Mouse (Mus musculus) forebrain, embryonic 12.5 days (tissue): ENCODE data around the gene Gas7. TPM values are rescaled to one million over a fixed set of nuclear protein-coding genes. Genes with fewer than 3 reads are reported as not detected.

ENCODE experiments used
- ATAC-seq: fragments of 200-750 bp; cut with Nextera tagmentation; 2 replicates; pipeline ENCODE4 v1.8.0; 2017; ENCODE audit warnings: moderate TSS enrichment; ENCODE audit not compliant: low FRiP score
- H3K27ac ChIP-seq: fragments of 300-500 bp; sonication (generic); 2 replicates; pipeline ENCODE4 v1.5.1; 2016; ENCODE audit warnings: mild to moderate bottlenecking
- H3K27me3 ChIP-seq: fragments of 300-500 bp; sonication (generic); 2 replicates; pipeline ENCODE4 v1.6.1; 2016; ENCODE audit warnings: mild to moderate bottlenecking
- H3K36me3 ChIP-seq: fragments of 300-500 bp; sonication (generic); replicated peaks from 2 replicates; pipeline ENCODE4 v1.6.1; 2016; ENCODE audit warnings: mild to moderate bottlenecking
- H3K4me1 ChIP-seq: fragments of 300-500 bp; sonication (generic); 2 replicates; pipeline ENCODE4 v1.6.1; 2016
- H3K4me2 ChIP-seq: fragments of 300-500 bp; sonication (generic); 2 replicates; pipeline ENCODE4 v1.6.1; 2016; ENCODE audit warnings: mild to moderate bottlenecking, moderate library complexity
- H3K4me3 ChIP-seq: fragments of 300-500 bp; sonication (generic); replicated peaks from 2 replicates; pipeline ENCODE4 v1.5.1; 2016; ENCODE audit warnings: mild to moderate bottlenecking
- H3K9ac ChIP-seq: fragments of 300-500 bp; sonication (generic); 2 replicates; pipeline ENCODE4 v1.6.1; 2016; ENCODE audit warnings: mild to moderate bottlenecking
- H3K9me3 ChIP-seq: fragments of 300-500 bp; sonication (generic); 2 replicates; pipeline ENCODE4 v1.6.1; 2016
- WGBS: fragments of 180-500 bp; shearing (Covaris S2); methylation state at CpG from one replicate; pipeline ENCODE4 v1.1.7; 2016; 5-methylcytosine and 5-hydroxymethylcytosine counted together
- polyA plus RNA-seq: library from polyadenylated mRNA; unstranded; fragments of >200 nt; fragmentation: Nextera tagmentation; extraction: Ambion mirVana; gene quantifications from 2 replicates; pipeline ENCODE4 v1.2.1, GENCODE M21; 2016

Gene Gas7
- polyA plus RNA-seq, 1 experiment from 2014 or later: 4.2 TPM

GRCm38 (mm10) chr11:67656366-67656765 is 201.1 kb downstream of the Gas7 start:
- no peak overlapping the region for H3K27ac ChIP-seq
- H3K9me3 ChIP-seq: no peaks in the 10 kb centered on the region
- H3K4me2 ChIP-seq: no peak overlapping the region
- H3K27me3 ChIP-seq: no peaks in the 10 kb centered on the region
- H3K4me1 ChIP-seq: peaks cover 12% of the 10 kb centered on the region
- no peaks in the 10 kb centered on the region for H3K36me3 ChIP-seq
- no peak overlapping the region for H3K4me3 ChIP-seq
- 82% methylated on average over 7 of the region's 7 CpGs for WGBS
- ATAC-seq: no peak
- no peak overlapping the region for H3K9ac ChIP-seq

GRCm38 (mm10) chr11:67656811-67657210 is 201.6 kb downstream of the Gas7 start:
- WGBS: 89% methylated on average over 9 of the region's 9 CpGs
- H3K4me3 ChIP-seq: no peak overlapping the region
- no peak overlapping the region for H3K9ac ChIP-seq
- H3K4me1 ChIP-seq: peaks cover 12% of the 10 kb centered on the region
- no peak overlapping the region for H3K4me2 ChIP-seq
- 0 out of 2 replicates have a peak overlapping the region, but pooled peaks have one; percentile 3 for H3K27ac ChIP-seq
- H3K36me3 ChIP-seq: no peaks in the 10 kb centered on the region
- H3K27me3 ChIP-seq: no peaks in the 10 kb centered on the region
- no peaks in the 10 kb centered on the region for H3K9me3 ChIP-seq
- ATAC-seq: no peak

DNA sequence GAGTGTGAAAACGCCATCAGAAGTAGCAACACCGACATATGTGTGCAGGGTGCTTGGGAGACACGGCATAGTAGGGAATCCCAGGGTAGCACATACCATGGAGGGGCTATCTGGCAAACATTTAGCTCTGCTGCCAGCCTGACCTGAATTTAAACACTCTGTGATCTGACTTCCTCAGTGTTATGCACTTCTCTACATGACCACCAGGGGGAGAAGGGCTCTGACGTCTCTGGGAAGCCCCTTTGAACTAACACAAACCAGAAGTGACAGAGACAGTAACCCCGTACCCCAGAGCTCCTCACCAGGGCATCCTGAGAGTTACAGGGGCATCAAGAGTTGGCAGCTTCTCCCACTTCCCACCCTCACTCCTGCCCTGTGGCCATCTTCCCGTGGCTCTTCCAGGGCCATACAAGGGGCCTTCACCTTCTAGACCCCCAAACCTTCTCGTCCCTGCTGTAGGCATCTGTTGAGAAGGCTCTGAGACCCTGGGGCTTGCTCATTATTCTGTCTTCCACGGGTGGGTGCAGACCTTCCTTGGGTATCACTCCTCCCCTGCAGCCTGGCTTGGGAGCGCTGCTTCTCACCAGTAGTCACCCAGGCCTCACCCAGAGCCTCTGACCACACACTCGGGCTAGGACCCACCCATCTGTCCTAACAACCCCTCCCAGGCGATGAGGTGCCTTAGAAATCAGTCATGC is 202.6 kb downstream of the Gas7 start:
- WGBS: 49% methylated on average over 11 of the region's 11 CpGs
- H3K27ac ChIP-seq: no peak overlapping the region
- no peaks in the 10 kb centered on the region for H3K9me3 ChIP-seq
- no peak overlapping the region for H3K4me2 ChIP-seq
- peaks cover 5% of the 10 kb centered on the region for H3K4me1 ChIP-seq
- H3K36me3 ChIP-seq: no peaks in the 10 kb centered on the region
- 0 out of 2 replicates have a peak, but pooled peaks have one; percentile 14 for ATAC-seq
- H3K27me3 ChIP-seq: no peaks in the 10 kb centered on the region
- no peak overlapping the region for H3K4me3 ChIP-seq
- no peak overlapping the region for H3K9ac ChIP-seq

DNA sequence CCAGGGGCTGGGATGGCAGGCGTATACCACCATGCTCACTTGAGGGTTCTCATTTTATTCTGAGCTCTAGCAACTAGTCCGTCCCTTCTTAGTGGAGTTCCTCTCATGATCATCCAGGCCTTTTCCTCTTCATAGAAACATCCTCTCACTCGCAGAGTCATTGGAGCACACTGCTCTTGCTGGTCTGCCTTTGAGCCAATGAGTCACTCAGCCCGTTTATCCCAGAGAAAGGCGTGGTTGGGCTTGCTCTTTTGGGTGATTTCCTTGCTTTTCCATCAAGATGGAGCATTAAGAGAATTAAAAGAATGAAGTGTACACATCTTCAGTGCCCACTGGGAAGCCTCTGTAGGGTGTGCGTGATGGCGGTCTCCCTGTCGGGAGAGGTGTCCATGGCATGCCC is 206.2 kb downstream of the Gas7 start:
- no peaks in the 10 kb centered on the region for H3K9me3 ChIP-seq
- WGBS: 87% methylated on average over 8 of the region's 8 CpGs
- H3K4me3 ChIP-seq: no peak overlapping the region
- no peaks in the 10 kb centered on the region for H3K4me1 ChIP-seq
- H3K36me3 ChIP-seq: no peaks in the 10 kb centered on the region
- no peak overlapping the region for H3K4me2 ChIP-seq
- ATAC-seq: no peak
- H3K27ac ChIP-seq: no peak overlapping the region
- H3K27me3 ChIP-seq: no peaks in the 10 kb centered on the region
- no peak overlapping the region for H3K9ac ChIP-seq

DNA sequence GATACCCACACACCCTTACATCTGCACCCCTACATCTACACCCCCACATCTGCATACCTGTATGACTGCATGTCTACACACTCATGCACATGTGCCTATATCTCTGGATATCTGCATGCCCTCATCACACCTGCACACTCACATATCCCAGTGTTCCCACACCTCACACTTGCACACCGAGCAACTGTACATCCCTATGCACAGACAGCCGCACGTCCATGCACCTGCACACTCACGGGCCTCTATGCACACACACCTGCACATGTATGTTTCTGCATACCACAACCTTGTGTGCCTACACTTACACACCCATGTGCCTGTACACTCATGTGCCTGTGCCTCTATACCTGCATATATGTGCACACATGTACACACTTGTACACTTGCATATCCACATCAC is 208.2 kb downstream of the Gas7 start:
- no peak overlapping the region for H3K4me2 ChIP-seq
- no peak overlapping the region for H3K4me3 ChIP-seq
- WGBS: 96% methylated on average over 4 of the region's 4 CpGs
- H3K36me3 ChIP-seq: no peaks in the 10 kb centered on the region
- no peak overlapping the region for H3K9ac ChIP-seq
- no peaks in the 10 kb centered on the region for H3K4me1 ChIP-seq
- ATAC-seq: no peak
- no peaks in the 10 kb centered on the region for H3K27me3 ChIP-seq
- no peaks in the 10 kb centered on the region for H3K9me3 ChIP-seq
- H3K27ac ChIP-seq: no peak overlapping the region

- H3K9me3 ChIP-seq: no peaks in the 10 kb centered on the region
- no peak overlapping the region for H3K4me3 ChIP-seq
- H3K27me3 ChIP-seq: no peaks in the 10 kb centered on the region
- WGBS: 98% methylated on average over 3 of the region's 3 CpGs
- H3K4me1 ChIP-seq: no peaks in the 10 kb centered on the region
- H3K27ac ChIP-seq: no peak overlapping the region
- H3K4me2 ChIP-seq: no peak overlapping the region
- no peaks in the 10 kb centered on the region for H3K36me3 ChIP-seq
- no peak for ATAC-seq
- H3K9ac ChIP-seq: no peak overlapping the region
Observed at GRCm38 (mm10) chr11:67664261-67664660, 209.0 kb downstream of the Gas7 start.

- Histone ChIP-seq H3K36me3 (no peaks in the 10 kb centered on the region), H3K27ac (no peak overlapping the region), H3K4me1 (no peaks in the 10 kb centered on the region), H3K27me3 (no peaks in the 10 kb centered on the region), H3K9me3 (no peaks in the 10 kb centered on the region), H3K4me3 (no peak overlapping the region), H3K9ac (no peak overlapping the region), H3K4me2 (no peak overlapping the region)
- WGBS: 85% methylated on average over 6 of the region's 6 CpGs
- no peak for ATAC-seq
Observed at GRCm38 (mm10) chr11:67664918-67665317, 209.7 kb downstream of the Gas7 start.

- no peaks in the 10 kb centered on the region for H3K4me1 ChIP-seq
- no peaks in the 10 kb centered on the region for H3K36me3 ChIP-seq
- no peak overlapping the region for H3K4me2 ChIP-seq
- no peak overlapping the region for H3K9ac ChIP-seq
- H3K27ac ChIP-seq: no peak overlapping the region
- no peaks in the 10 kb centered on the region for H3K9me3 ChIP-seq
- H3K27me3 ChIP-seq: no peaks in the 10 kb centered on the region
- H3K4me3 ChIP-seq: no peak overlapping the region
- WGBS: 86% methylated on average over 5 of the region's 5 CpGs
- ATAC-seq: no peak
Observed at GRCm38 (mm10) chr11:67666129-67666528, 210.9 kb downstream of the Gas7 start.

DNA sequence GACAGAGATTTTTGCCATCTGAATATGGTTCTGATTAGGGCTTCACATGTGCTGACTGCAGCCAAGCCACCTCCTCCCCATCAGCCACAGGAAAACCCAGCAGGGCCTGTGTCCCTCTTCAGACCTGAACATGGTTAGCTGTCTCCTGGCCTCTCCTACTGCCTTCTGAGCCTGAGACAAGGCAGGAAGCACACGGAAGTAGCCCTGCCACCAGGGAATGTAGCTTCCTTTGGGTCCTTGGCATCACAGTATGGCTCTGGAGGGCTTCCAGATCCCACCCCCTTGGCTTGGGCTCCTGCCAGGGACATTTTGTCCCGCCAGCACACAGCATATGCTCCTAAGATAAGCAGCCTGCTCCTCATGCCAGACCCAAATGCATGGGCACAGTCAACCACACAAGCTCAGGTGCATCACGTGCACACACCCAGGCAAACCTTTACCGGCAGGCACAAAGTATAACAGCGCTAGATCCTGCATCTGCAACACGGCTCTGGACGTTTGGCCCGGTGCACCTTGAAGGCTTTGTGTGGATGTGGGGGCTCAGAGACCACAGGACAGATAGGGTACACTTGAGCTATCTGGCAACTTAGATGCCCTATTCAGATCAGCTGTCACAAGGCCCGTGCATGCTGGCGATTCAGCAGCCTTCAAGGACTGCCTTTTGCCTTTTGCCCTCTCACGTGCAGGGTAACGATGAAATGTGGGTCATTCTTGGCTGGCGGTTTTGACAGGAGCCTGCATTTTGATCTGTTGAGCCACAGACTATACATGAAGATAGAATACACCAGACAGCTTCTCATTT is 212.5 kb downstream of the Gas7 start:
- 85% methylated on average over 13 of the region's 13 CpGs for WGBS
- Histone ChIP-seq H3K36me3 (no peaks in the 10 kb centered on the region), H3K4me2 (no peak overlapping the region), H3K4me3 (no peak overlapping the region), H3K4me1 (no peaks in the 10 kb centered on the region), H3K9ac (no peak overlapping the region), H3K27ac (no peak overlapping the region), H3K9me3 (no peaks in the 10 kb centered on the region), H3K27me3 (no peaks in the 10 kb centered on the region)
- no peak for ATAC-seq

DNA sequence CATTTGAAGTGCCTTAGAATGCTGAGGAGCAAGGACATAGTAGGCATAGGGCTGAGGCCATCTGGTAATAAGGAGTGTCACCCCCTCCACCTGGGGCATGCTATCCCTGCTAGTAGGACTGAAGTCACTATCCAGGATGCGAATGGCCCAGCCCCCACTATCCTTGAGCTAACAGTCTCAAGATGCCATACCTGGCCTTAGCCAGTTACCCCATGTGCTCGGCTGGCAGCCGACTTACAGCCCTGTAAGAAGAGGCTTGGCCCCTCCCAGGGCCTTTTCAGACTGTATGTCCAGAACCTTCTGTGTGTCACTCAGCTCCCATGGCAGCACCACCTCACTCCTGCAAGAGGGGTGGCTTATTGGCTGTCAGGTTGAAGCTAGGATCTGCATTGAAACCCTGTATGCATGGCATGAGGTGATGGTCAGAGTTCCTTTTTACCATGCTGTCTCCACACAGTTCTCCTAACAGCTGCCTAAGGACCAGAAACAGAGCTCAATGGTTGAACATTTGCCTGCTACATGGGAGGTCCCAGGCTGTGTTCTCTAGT is 213.3 kb downstream of the Gas7 start:
- H3K9me3 ChIP-seq: no peaks in the 10 kb centered on the region
- H3K27me3 ChIP-seq: no peaks in the 10 kb centered on the region
- H3K27ac ChIP-seq: no peak overlapping the region
- H3K4me3 ChIP-seq: no peak overlapping the region
- WGBS: 61% methylated on average over 3 of the region's 3 CpGs
- H3K9ac ChIP-seq: no peak overlapping the region
- no peaks in the 10 kb centered on the region for H3K4me1 ChIP-seq
- H3K36me3 ChIP-seq: no peaks in the 10 kb centered on the region
- ATAC-seq: no peak
- H3K4me2 ChIP-seq: no peak overlapping the region

- H3K4me3 ChIP-seq: no peak overlapping the region
- 96% methylated on average over 6 of the region's 6 CpGs for WGBS
- no peaks in the 10 kb centered on the region for H3K36me3 ChIP-seq
- H3K4me1 ChIP-seq: no peaks in the 10 kb centered on the region
- H3K27me3 ChIP-seq: no peaks in the 10 kb centered on the region
- H3K9me3 ChIP-seq: no peaks in the 10 kb centered on the region
- ATAC-seq: no peak
- no peak overlapping the region for H3K27ac ChIP-seq
- H3K9ac ChIP-seq: no peak overlapping the region
- no peak overlapping the region for H3K4me2 ChIP-seq
Observed at GRCm38 (mm10) chr11:67670031-67670430, 214.8 kb downstream of the Gas7 start.

- Histone ChIP-seq H3K9ac (no peak overlapping the region), H3K36me3 (no peaks in the 10 kb centered on the region), H3K4me3 (no peak overlapping the region), H3K4me1 (no peaks in the 10 kb centered on the region), H3K27ac (no peak overlapping the region), H3K9me3 (no peaks in the 10 kb centered on the region), H3K27me3 (no peaks in the 10 kb centered on the region), H3K4me2 (no peak overlapping the region)
- WGBS: 80% methylated on average over 5 of the region's 5 CpGs
- ATAC-seq: no peak
Observed at GRCm38 (mm10) chr11:67672140-67672539, 216.9 kb downstream of the Gas7 start.
